Mouse (Mus musculus) midbrain, embryonic 12.5 days (tissue): ENCODE measurements around the gene Clec4e. TPM values are rescaled to one million over a fixed set of nuclear protein-coding genes. Genes with fewer than 3 reads are reported as not detected.
A peak's percentile ranks its signal among the peaks of the same experiment; 100 is the strongest.
"Not testable (repeated sequence)": the region's sequence is repeated elsewhere in the genome, so short reads cannot be mapped to it uniquely, and the experiment has no call there.

Experiments used
- ATAC-seq: fragments of 200-750 bp; cut with Nextera tagmentation; 2 replicates; pipeline ENCODE4 v1.8.0; 2017; ENCODE audit warnings: low read depth, moderate TSS enrichment, moderate library complexity; ENCODE audit not compliant: low FRiP score
- H3K27ac ChIP-seq: fragments of 300-500 bp; sonication (generic); replicated peaks from 2 replicates; pipeline ENCODE4 v1.5.1; 2016; ENCODE audit warnings: mild to moderate bottlenecking
- H3K27me3 ChIP-seq: fragments of 300-500 bp; sonication (generic); 2 replicates; pipeline ENCODE4 v1.6.1; 2016; ENCODE audit warnings: mild to moderate bottlenecking
- H3K36me3 ChIP-seq: fragments of 300-500 bp; sonication (generic); 2 replicates; pipeline ENCODE4 v1.6.1; 2016
- H3K4me1 ChIP-seq: fragments of 300-500 bp; sonication (generic); 2 replicates; pipeline ENCODE4 v1.6.1; 2016
- H3K4me2 ChIP-seq: fragments of 300-500 bp; sonication (generic); replicated peaks from 2 replicates; pipeline ENCODE4 v1.6.1; 2016; ENCODE audit warnings: mild to moderate bottlenecking, moderate library complexity
- H3K4me3 ChIP-seq: fragments of 300-500 bp; sonication (generic); 2 replicates; pipeline ENCODE4 v1.5.1; 2016; ENCODE audit warnings: mild to moderate bottlenecking
- H3K9ac ChIP-seq: fragments of 300-500 bp; sonication (generic); replicated peaks from 2 replicates; pipeline ENCODE4 v1.6.1; 2016; ENCODE audit warnings: mild to moderate bottlenecking, moderate library complexity
- H3K9me3 ChIP-seq: fragments of 300-500 bp; sonication (generic); 2 replicates; pipeline ENCODE4 v1.6.1; 2016; ENCODE audit warnings: mild to moderate bottlenecking
- WGBS: fragments of 180-500 bp; shearing (Covaris S2); methylation state at CpG from one replicate; pipeline ENCODE4 v1.1.7; 2016; 5-methylcytosine and 5-hydroxymethylcytosine counted together
- polyA plus RNA-seq: library from polyadenylated mRNA; unstranded; fragments of >200 nt; fragmentation: Nextera tagmentation; extraction: Ambion mirVana; gene quantifications from 2 replicates; pipeline ENCODE4 v1.2.1, GENCODE M21; 2016

The Clec4e gene
- not detected in 2 replicates for polyA plus RNA-seq

DNA sequence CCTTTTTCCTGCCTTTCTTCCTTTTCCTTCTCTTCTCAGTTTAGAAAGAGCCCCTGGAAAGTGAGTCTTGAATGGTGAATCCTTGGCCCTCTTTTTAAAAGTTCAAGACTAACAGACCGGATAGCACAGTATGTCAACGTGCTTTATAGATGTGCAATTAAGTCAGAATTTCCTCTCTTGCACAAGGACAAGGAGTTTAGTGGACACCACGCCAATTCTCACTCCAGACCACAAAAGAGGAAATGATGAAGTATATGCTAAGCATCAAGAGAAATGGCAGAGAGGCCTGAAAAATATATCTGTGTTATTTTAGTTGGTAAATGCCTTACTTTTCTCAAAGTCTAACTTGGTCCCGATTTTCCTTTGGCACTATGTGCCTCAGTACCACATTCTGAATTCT lies at the start of gene Clec4e:
Clec4e (minus strand) TSS at position 118 of the 400 bp plus-strand sequence.
- Histone ChIP-seq H3K27ac (no peak within 1 kb of the TSS), H3K4me2 (no peak within 1 kb of the TSS), H3K36me3 (no peaks in the 10 kb centered on the region), H3K4me1 (no peaks in the 10 kb centered on the region), H3K27me3 (no peaks in the 10 kb centered on the region), H3K9ac (no peak within 1 kb of the TSS), H3K4me3 (no peak within 1 kb of the TSS), H3K9me3 (no peaks in the 10 kb centered on the region)
- no peak for ATAC-seq
- WGBS = 82% methylated on average over 4 of the region's 4 CpGs

DNA sequence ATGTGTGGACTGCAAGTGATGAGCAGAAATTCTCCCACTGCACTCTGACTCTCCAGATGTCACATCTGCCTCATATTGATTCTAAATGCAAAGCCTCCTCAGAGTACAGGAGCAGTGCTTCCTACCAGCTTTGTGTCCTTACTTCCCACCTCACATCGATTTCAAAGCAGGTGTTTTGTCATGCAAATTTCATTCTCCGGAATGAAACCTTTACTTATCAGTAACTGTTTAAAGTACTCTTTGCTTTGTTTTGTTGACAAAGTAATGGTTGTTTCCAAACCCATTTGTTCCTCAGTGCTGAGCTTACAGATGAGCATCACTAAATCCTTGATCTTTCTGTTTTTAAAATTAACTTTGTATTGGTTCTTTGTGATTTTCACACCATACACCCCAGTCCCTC lies 42.8 kb upstream of the Clec4e start:
- no peaks in the 10 kb centered on the region for H3K36me3 ChIP-seq
- no peak overlapping the region for H3K4me3 ChIP-seq
- WGBS = 31% methylated on average over 2 of the region's 2 CpGs
- H3K9me3 ChIP-seq = no peaks in the 10 kb centered on the region
- no peaks in the 10 kb centered on the region for H3K4me1 ChIP-seq
- no peak overlapping the region for H3K9ac ChIP-seq
- H3K27me3 ChIP-seq = no peaks in the 10 kb centered on the region
- ATAC-seq = no peak
- no peak overlapping the region for H3K27ac ChIP-seq
- H3K4me2 ChIP-seq = no peak overlapping the region

- Histone ChIP-seq H3K27ac (no peak within 1 kb of the TSS), H3K4me2 (no peak within 1 kb of the TSS), H3K4me1 (no peaks in the 10 kb centered on the region), H3K27me3 (no peaks in the 10 kb centered on the region), H3K9ac (no peak within 1 kb of the TSS), H3K4me3 (no peak within 1 kb of the TSS), H3K36me3 (no peaks in the 10 kb centered on the region), H3K9me3 (no peaks in the 10 kb centered on the region)
- 92% methylated on average over 2 of the region's 2 CpGs for WGBS
- no peak for ATAC-seq
These were observed 18.4 kb upstream of the Clec4e start, which contains the start of gene Vmn2r19 for GRCm38 (mm10) chr6:123308033-123308432. Vmn2r19 (plus strand) TSS chr6:123308333.

DNA sequence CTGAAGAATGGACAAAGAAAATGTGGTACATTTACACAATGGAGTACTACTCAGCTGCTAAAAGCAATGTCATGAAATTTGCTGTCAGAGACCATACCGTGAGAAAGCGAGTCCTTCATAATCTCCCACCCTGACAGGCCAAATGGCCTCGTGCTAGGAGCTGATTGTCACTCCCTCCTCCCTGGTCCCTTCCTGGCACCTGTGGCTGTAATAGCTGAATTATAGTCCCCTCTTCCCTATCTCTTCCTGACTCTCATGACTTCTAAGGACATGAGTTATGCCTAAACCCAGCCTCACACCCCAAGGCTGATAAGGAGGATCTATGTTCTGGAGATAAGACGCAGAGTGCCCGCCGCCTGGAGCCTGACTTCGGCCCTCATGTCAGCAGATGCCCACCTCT lies 16.6 kb upstream of the Clec4e start:
- not testable (repeated sequence) for H3K9me3 ChIP-seq, H3K36me3 ChIP-seq, H3K27ac ChIP-seq, H3K27me3 ChIP-seq, H3K9ac ChIP-seq, H3K4me2 ChIP-seq, ATAC-seq, H3K4me1 ChIP-seq, H3K4me3 ChIP-seq
- WGBS = 90% methylated on average over 7 of the region's 7 CpGs

DNA sequence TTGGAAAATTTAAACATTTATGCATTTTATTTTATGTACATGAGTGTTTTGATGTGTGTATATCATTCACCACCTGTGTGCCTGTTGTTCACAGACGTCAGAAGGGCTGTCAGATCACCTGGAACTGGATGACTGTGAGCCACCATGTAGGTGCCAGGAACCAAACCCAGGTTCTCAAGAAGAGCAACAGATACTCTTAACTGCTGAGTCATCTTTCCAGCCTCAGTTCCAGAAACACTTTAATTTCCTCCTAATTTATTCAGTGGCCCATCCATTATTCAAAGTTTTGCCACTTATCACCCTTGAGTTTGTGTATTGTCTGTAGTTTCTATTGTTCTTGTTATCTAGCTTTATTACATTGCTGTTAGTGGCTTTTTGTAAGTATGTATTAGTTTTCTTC lies 7.0 kb upstream of the Clec4e start:
- Histone ChIP-seq H3K4me2 (no peak overlapping the region), H3K27me3 (no peaks in the 10 kb centered on the region), H3K36me3 (no peaks in the 10 kb centered on the region), H3K27ac (no peak overlapping the region), H3K4me3 (no peak overlapping the region), H3K4me1 (no peaks in the 10 kb centered on the region), H3K9ac (no peak overlapping the region), H3K9me3 (no peaks in the 10 kb centered on the region)
- ATAC-seq = no peak
- 60% methylated on average over 1 of the region's 1 CpGs for WGBS

- not testable (repeated sequence) for ATAC-seq, H3K9me3 ChIP-seq, H3K4me2 ChIP-seq, H3K36me3 ChIP-seq, H3K4me1 ChIP-seq, H3K4me3 ChIP-seq, H3K9ac ChIP-seq, H3K27ac ChIP-seq, H3K27me3 ChIP-seq
- 91% methylated on average over 11 of the region's 11 CpGs for WGBS
These were observed 3.8 kb upstream of the Clec4e start for GRCm38 (mm10) chr6:123293509-123293908.

DNA sequence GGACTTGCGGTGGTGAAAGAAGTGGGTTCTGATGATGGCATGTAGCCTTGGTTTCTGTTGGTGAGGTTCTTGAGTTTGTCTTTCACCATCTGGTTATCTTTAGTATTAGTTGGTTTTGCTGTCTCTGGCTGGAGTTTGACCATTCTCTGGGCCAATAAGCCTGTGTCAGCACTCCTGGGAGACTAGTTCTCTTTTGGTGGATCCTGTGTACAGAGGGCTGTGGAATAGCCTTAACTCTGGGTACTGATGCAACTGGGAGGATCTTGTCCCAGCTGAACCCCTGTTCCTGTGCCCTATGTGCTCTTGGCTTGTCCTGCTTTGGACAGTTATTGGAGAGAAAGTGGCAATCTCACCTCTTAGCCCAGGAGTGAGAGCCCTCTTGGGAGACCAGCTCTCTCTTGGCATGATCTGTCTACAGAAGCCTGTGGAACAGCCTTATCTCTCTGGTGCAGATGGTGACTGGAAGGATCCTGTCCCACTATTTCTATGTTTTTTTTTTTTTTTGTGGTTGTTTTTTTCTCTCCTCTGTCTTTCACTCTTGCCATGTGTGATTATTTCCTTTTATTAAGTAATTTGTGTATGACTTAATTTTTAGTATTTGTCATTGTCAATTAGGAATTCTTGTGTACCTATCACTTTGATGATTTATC lies 3.2 kb upstream of the Clec4e start:
- Histone ChIP-seq H3K4me3 (no peak overlapping the region), H3K9ac (no peak overlapping the region), H3K27ac (no peak overlapping the region), H3K27me3 (no peaks in the 10 kb centered on the region), H3K9me3 (no peaks in the 10 kb centered on the region), H3K4me1 (no peaks in the 10 kb centered on the region), H3K4me2 (no peak overlapping the region), H3K36me3 (no peaks in the 10 kb centered on the region)
- ATAC-seq = no peak
- 97% methylated on average over 1 of the region's 1 CpGs for whole genome bisulfite sequencing

- no peak for ATAC-seq
- Histone ChIP-seq H3K27ac (no peak overlapping the region), H3K36me3 (no peaks in the 10 kb centered on the region), H3K4me2 (no peak overlapping the region), H3K4me3 (no peak overlapping the region), H3K4me1 (no peaks in the 10 kb centered on the region), H3K9ac (no peak overlapping the region), H3K9me3 (no peaks in the 10 kb centered on the region), H3K27me3 (no peaks in the 10 kb centered on the region)
- WGBS = 84% methylated on average over 10 of the region's 10 CpGs
These were observed 739 bp downstream of the Clec4e start for GRCm38 (mm10) chr6:123288931-123289330.

DNA sequence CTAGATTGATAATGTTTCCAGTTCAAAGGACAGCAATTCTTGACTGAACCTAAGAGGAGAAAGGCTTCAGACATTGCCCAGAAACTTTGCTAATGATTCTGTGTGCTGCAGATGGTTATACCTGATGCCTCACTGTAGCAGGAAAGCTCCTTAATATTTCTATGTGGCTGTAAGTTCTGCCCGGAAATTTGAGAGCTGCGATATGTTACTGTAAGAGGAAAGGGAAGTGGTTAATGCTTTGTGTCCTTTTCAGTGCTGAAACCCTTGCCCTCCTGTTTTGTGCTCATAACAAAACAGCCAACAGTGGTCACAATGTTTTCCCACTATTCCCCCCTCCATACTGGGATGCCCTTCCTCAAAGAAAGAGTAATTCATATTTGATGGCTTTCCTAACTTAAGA lies 3.4 kb downstream of the Clec4e start:
- H3K9me3 ChIP-seq = no peaks in the 10 kb centered on the region
- no peak for ATAC-seq
- no peak overlapping the region for H3K27ac ChIP-seq
- no peaks in the 10 kb centered on the region for H3K27me3 ChIP-seq
- no peaks in the 10 kb centered on the region for H3K4me1 ChIP-seq
- H3K36me3 ChIP-seq = no peaks in the 10 kb centered on the region
- WGBS = 91% methylated on average over 2 of the region's 2 CpGs
- no peak overlapping the region for H3K4me3 ChIP-seq
- no peak overlapping the region for H3K4me2 ChIP-seq
- no peak overlapping the region for H3K9ac ChIP-seq

DNA sequence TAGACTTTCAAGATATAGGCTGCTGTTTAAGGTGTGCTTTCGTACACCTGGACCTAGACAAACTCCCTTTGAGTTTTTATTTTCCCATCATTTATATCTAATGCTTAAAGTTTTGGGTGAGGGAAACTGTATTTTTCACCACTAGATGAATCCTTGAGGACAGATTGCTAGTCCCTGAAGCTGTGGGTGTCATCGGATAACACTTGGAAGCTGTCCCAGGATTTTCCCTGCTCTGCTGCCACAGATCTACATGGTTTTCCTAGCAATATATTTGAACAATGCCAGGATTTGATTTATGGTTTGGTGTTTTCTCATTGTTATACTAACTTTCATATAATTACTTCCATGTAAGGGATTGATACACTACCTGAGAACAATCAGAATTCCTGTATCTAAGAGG lies 10.2 kb downstream of the Clec4e start:
- Histone ChIP-seq H3K4me2 (no peak overlapping the region), H3K27me3 (no peaks in the 10 kb centered on the region), H3K27ac (no peak overlapping the region), H3K9me3 (no peaks in the 10 kb centered on the region), H3K4me1 (no peaks in the 10 kb centered on the region), H3K36me3 (no peaks in the 10 kb centered on the region), H3K9ac (no peak overlapping the region), H3K4me3 (no peak overlapping the region)
- WGBS = 84% methylated on average over 2 of the region's 2 CpGs
- no peak for ATAC-seq

- no peaks in the 10 kb centered on the region for H3K27me3 ChIP-seq
- no peaks in the 10 kb centered on the region for H3K4me1 ChIP-seq
- 95% methylated on average over 5 of the region's 5 CpGs for WGBS
- H3K4me2 ChIP-seq = no peak overlapping the region
- no peak overlapping the region for H3K9ac ChIP-seq
- no peak for ATAC-seq
- no peak overlapping the region for H3K27ac ChIP-seq
- no peaks in the 10 kb centered on the region for H3K36me3 ChIP-seq
- no peaks in the 10 kb centered on the region for H3K9me3 ChIP-seq
- no peak overlapping the region for H3K4me3 ChIP-seq
These were observed 22.7 kb downstream of the Clec4e start for GRCm38 (mm10) chr6:123266945-123267344.

DNA sequence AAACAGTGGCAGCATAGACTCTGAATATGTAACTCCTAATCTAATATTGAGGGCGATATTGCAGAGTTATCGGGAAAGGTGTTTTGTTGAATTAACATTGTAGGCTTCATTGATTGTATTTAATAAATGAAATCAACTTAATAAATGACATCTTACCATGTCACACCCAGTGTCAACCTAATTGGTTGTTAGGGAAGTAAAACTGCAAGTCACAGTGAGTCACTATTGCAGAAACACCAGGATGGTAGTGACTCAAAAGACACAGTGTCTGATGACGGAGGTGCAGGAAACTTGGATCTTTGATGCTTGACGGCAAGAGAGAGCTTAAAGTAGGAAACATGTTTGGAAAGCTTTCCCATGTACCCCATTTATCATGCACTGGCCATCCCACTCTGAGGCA lies 23.9 kb downstream of the Clec4e start:
- H3K27me3 ChIP-seq = no peaks in the 10 kb centered on the region
- no peak for ATAC-seq
- no peak overlapping the region for H3K4me3 ChIP-seq
- H3K27ac ChIP-seq = no peak overlapping the region
- no peaks in the 10 kb centered on the region for H3K36me3 ChIP-seq
- H3K4me2 ChIP-seq = no peak overlapping the region
- H3K9me3 ChIP-seq = no peaks in the 10 kb centered on the region
- H3K4me1 ChIP-seq = no peaks in the 10 kb centered on the region
- no peak overlapping the region for H3K9ac ChIP-seq
- 95% methylated on average over 4 of the region's 4 CpGs for WGBS

DNA sequence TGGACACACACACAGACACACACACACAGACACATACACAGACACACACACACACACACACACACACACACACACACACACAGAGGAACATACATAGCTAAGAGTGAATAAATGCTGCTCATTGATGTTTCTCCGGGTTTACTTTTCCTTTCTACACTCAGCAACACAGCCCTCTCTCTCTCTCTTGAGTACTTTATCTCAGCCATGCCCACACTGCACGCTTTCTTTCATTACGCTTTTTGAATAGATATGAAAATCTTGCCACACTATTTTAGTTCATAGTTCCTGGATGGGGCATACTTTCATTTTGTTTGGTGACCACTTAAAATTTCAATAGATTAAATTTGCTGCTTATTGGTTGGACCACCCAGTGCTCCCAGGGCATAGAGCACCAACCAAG lies 25.5 kb downstream of the Clec4e start:
- ATAC-seq = peak; percentile 16; the same call in 1 of the 2 replicates
- Histone ChIP-seq H3K9ac (no peak overlapping the region), H3K27me3 (no peaks in the 10 kb centered on the region), H3K4me1 (no peaks in the 10 kb centered on the region), H3K27ac (no peak overlapping the region), H3K9me3 (no peaks in the 10 kb centered on the region), H3K36me3 (no peaks in the 10 kb centered on the region), H3K4me2 (no peak overlapping the region), H3K4me3 (no peak overlapping the region)
- 93% methylated on average over 3 of the region's 3 CpGs for WGBS
